Mouse (Mus musculus) liver, adult 2 months (tissue): ENCODE results near the gene Armc6.

Source experiments
- CTCF ChIP-seq: fragments of 200-500 bp; IDR thresholded peaks from 2 replicates; pipeline ENCODE4 v1.5.1; 2011; ENCODE audit warnings: low read depth, low read length, control low read depth
- POLR2A ChIP-seq: fragments of 200-500 bp; IDR thresholded peaks from 2 replicates; pipeline ENCODE4 v1.6.1; 2011; ENCODE audit warnings: low read length, control low read depth; ENCODE audit not compliant: insufficient read depth; ENCODE audit errors: extremely low read depth

DNA sequence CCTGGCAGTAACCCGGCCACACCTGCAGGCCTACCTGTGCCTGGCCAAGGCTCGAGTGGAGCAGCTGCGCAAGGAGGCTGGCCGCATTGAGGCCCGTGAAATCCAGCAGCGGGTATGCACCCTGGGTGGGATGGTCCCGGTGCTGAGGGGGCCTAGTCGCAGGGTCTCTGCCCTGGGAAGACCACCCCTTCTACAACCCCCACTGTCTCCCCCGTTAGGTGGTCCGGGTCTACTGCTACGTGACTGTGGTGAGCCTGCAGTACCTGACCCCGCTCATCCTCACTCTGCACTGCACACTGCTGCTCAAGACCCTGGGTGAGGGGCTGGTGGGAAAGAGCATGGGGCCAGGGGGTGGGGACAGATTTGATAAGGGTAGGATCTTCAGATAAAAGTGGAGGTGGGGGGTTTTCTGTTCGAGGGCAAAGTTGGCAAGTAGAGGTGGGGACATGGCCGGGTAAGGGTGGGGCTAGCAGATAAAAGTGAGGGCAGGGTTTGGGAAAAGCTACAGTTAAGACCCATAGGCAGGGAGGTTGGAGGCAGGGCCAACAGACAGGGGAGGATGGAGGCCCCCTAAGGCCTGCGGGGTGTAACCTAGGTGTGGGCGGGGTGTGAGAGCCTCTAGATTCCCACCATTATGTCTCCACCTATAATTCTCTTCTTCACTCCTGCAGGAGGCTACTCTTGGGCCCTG, 52.9 kb downstream of the Armc6 start:
- TF ChIP-seq POLR2A (no peak), CTCF (no peak)
